Mouse (Mus musculus) kidney, embryonic 15.5 days (tissue): ENCODE results near the gene Anxa11. TPM values are rescaled to one million over a fixed set of nuclear protein-coding genes. Genes with fewer than 3 reads are reported as not detected.
A peak's percentile ranks its signal among the peaks of the same experiment; 100 is the strongest.
"Not testable (repeated sequence)": the region's sequence is repeated elsewhere in the genome, so short reads cannot be mapped to it uniquely, and the experiment has no call there.

Experiments used
- ATAC-seq: fragments of 200-750 bp; cut with Nextera tagmentation; replicated peaks from 2 replicates; pipeline ENCODE4 v1.8.0; 2017; ENCODE audit warnings: moderate TSS enrichment; ENCODE audit not compliant: low FRiP score
- H3K27ac ChIP-seq: fragments of 300-500 bp; sonication (generic); 2 replicates; pipeline ENCODE4 v1.5.1; 2015; ENCODE audit warnings: mild to moderate bottlenecking, inconsistent platforms
- H3K27me3 ChIP-seq: fragments of 300-500 bp; sonication (generic); 2 replicates; pipeline ENCODE4 v1.6.1; 2015; ENCODE audit warnings: inconsistent platforms
- H3K36me3 ChIP-seq: fragments of 300-500 bp; sonication (generic); 2 replicates; pipeline ENCODE4 v1.6.1; 2015; ENCODE audit warnings: inconsistent platforms
- H3K4me1 ChIP-seq: fragments of 300-500 bp; sonication (generic); 2 replicates; pipeline ENCODE4 v1.6.1; 2015; ENCODE audit warnings: inconsistent platforms
- H3K4me2 ChIP-seq: fragments of 300-500 bp; sonication (generic); 2 replicates; pipeline ENCODE4 v1.6.1; 2015; ENCODE audit warnings: moderate library complexity, mild to moderate bottlenecking, inconsistent platforms
- H3K4me3 ChIP-seq: fragments of 300-500 bp; sonication (generic); replicated peaks from 2 replicates; pipeline ENCODE4 v1.5.1; 2015; ENCODE audit warnings: mild to moderate bottlenecking, inconsistent platforms
- H3K9ac ChIP-seq: fragments of 300-500 bp; sonication (generic); 2 replicates; pipeline ENCODE4 v1.6.1; 2015; ENCODE audit warnings: mild to moderate bottlenecking, inconsistent platforms
- H3K9me3 ChIP-seq: fragments of 300-500 bp; sonication (generic); replicated peaks from 2 replicates; pipeline ENCODE4 v1.6.1; 2016; ENCODE audit warnings: inconsistent platforms
- WGBS: fragments of 180-500 bp; shearing (Covaris S2); methylation state at CpG from one replicate; pipeline ENCODE4 v1.1.7; 2015; ENCODE audit warnings: mixed read lengths; 5-methylcytosine and 5-hydroxymethylcytosine counted together
- polyA plus RNA-seq: library from polyadenylated mRNA; unstranded; fragments of >200 nt; fragmentation: Nextera tagmentation; extraction: Ambion mirVana; gene quantifications from 2 replicates; pipeline ENCODE4 v1.2.1, GENCODE M21; 2015

The Anxa11 gene
- polyA plus RNA-seq, 1 experiment from 2014 or later = 46.1 TPM

- H3K4me2 ChIP-seq = peak overlapping the region; percentile 98
- WGBS = 2% methylated on average over 12 of the region's 12 CpGs
- ATAC-seq = no peak
- H3K27ac ChIP-seq = peak overlapping the region; percentile 76; the same call in 1 of the 2 replicates
- no peaks in the 10 kb centered on the region for H3K36me3 ChIP-seq
- H3K4me1 ChIP-seq = peaks cover 35% of the 10 kb centered on the region
- no peaks in the 10 kb centered on the region for H3K27me3 ChIP-seq
- peak overlapping the region; percentile 87 for H3K4me3 ChIP-seq
- peak overlapping the region; percentile 75 for H3K9ac ChIP-seq
- H3K9me3 ChIP-seq = no peaks in the 10 kb centered on the region
Observed at GRCm38 (mm10) chr14:25842688-25843003, 690 bp downstream of the Anxa11 start.

- Histone ChIP-seq H3K27me3 (no peaks in the 10 kb centered on the region), H3K36me3 (no peaks in the 10 kb centered on the region), H3K27ac (no peak overlapping the region), H3K9me3 (no peaks in the 10 kb centered on the region), H3K4me3 (no peak overlapping the region), H3K9ac (no peak overlapping the region), H3K4me2 (no peak overlapping the region), H3K4me1 (peaks cover 44% of the 10 kb centered on the region)
- 86% methylated on average over 4 of the region's 4 CpGs for WGBS
- ATAC-seq = no peak
Observed at GRCm38 (mm10) chr14:25844372-25844771, 2.4 kb downstream of the Anxa11 start.

GRCm38 (mm10) chr14:25845832-25846383, 4.0 kb downstream of the Anxa11 start:
- no peaks in the 10 kb centered on the region for H3K36me3 ChIP-seq
- H3K4me2 ChIP-seq = no peak overlapping the region
- H3K4me3 ChIP-seq = no peak overlapping the region
- H3K27me3 ChIP-seq = no peaks in the 10 kb centered on the region
- H3K9me3 ChIP-seq = no peaks in the 10 kb centered on the region
- H3K9ac ChIP-seq = no peak overlapping the region
- no peak overlapping the region for H3K27ac ChIP-seq
- peaks cover 42% of the 10 kb centered on the region for H3K4me1 ChIP-seq
- no peak for ATAC-seq
- 75% methylated on average over 6 of the region's 6 CpGs for WGBS

- no peak overlapping the region for H3K9ac ChIP-seq
- H3K4me3 ChIP-seq = no peak overlapping the region
- H3K4me2 ChIP-seq = 0 out of 2 replicates have a peak overlapping the region, but pooled peaks have one; percentile 29
- no peaks in the 10 kb centered on the region for H3K36me3 ChIP-seq
- H3K27me3 ChIP-seq = no peaks in the 10 kb centered on the region
- peaks cover 44% of the 10 kb centered on the region for H3K4me1 ChIP-seq
- 79% methylated on average over 8 of the region's 8 CpGs for WGBS
- no peaks in the 10 kb centered on the region for H3K9me3 ChIP-seq
- no peak for ATAC-seq
- H3K27ac ChIP-seq = peak overlapping the region; percentile 75
Observed at GRCm38 (mm10) chr14:25846516-25846915, 4.6 kb downstream of the Anxa11 start.

GRCm38 (mm10) chr14:25847660-25848059, 5.7 kb downstream of the Anxa11 start:
- no peak overlapping the region for H3K4me3 ChIP-seq
- ATAC-seq = 0 out of 2 replicates have a peak, but pooled peaks have one; percentile 50
- H3K27me3 ChIP-seq = no peaks in the 10 kb centered on the region
- H3K4me1 ChIP-seq = peaks cover 43% of the 10 kb centered on the region
- H3K9me3 ChIP-seq = no peaks in the 10 kb centered on the region
- peak overlapping the region; percentile 78 for H3K27ac ChIP-seq
- H3K36me3 ChIP-seq = no peaks in the 10 kb centered on the region
- peak overlapping the region; percentile 29 for H3K4me2 ChIP-seq
- 9% methylated on average over 9 of the region's 9 CpGs for WGBS
- H3K9ac ChIP-seq = no peak overlapping the region

GRCm38 (mm10) chr14:25848237-25848636, 6.3 kb downstream of the Anxa11 start:
- Histone ChIP-seq H3K27me3 (no peaks in the 10 kb centered on the region), H3K4me3 (no peak overlapping the region), H3K4me2 (peak overlapping the region; percentile 29; the same call in 1 of the 2 replicates), H3K9me3 (no peaks in the 10 kb centered on the region), H3K9ac (no peak overlapping the region), H3K36me3 (no peaks in the 10 kb centered on the region), H3K27ac (peak overlapping the region; percentile 78), H3K4me1 (peaks cover 42% of the 10 kb centered on the region)
- WGBS = 44% methylated on average over 6 of the region's 6 CpGs
- ATAC-seq = peak; percentile 57; the same call in 1 of the 2 replicates

- not testable (repeated sequence) for ATAC-seq
Observed at GRCm38 (mm10) chr14:25848708-25849107, 6.8 kb downstream of the Anxa11 start.

GRCm38 (mm10) chr14:25850433-25850832, 8.5 kb downstream of the Anxa11 start:
- no peaks in the 10 kb centered on the region for H3K36me3 ChIP-seq

More at GRCm38 (mm10) chr14:25848708-25849107, 6.8 kb downstream of the Anxa11 start:
- not testable (repeated sequence) for H3K9ac ChIP-seq, H3K4me3 ChIP-seq, H3K27ac ChIP-seq, H3K36me3 ChIP-seq, H3K4me2 ChIP-seq, H3K27me3 ChIP-seq, H3K9me3 ChIP-seq
- H3K4me1 ChIP-seq = peaks cover 47% of the 10 kb centered on the region
- 88% methylated on average over 3 of the region's 4 CpGs for WGBS

GRCm38 (mm10) chr14:25851189-25851588, 9.2 kb downstream of the Anxa11 start:
- Histone ChIP-seq H3K9ac (no peak overlapping the region), H3K27me3 (no peaks in the 10 kb centered on the region), H3K4me1 (peaks cover 55% of the 10 kb centered on the region), H3K9me3 (no peaks in the 10 kb centered on the region), H3K36me3 (no peaks in the 10 kb centered on the region), H3K4me3 (no peak overlapping the region), H3K4me2 (no peak overlapping the region), H3K27ac (no peak overlapping the region)
- WGBS = 47% methylated on average over 6 of the region's 6 CpGs
- no peak for ATAC-seq

More at GRCm38 (mm10) chr14:25850433-25850832, 8.5 kb downstream of the Anxa11 start:
- Histone ChIP-seq H3K27ac (no peak overlapping the region), H3K4me2 (no peak overlapping the region), H3K27me3 (no peaks in the 10 kb centered on the region), H3K4me1 (peaks cover 55% of the 10 kb centered on the region), H3K9ac (no peak overlapping the region), H3K4me3 (no peak overlapping the region), H3K9me3 (no peaks in the 10 kb centered on the region)
- WGBS = 96% methylated on average over 2 of the region's 2 CpGs
- ATAC-seq = no peak

GRCm38 (mm10) chr14:25852121-25852561, 10.2 kb downstream of the Anxa11 start:
- Histone ChIP-seq H3K27me3 (no peaks in the 10 kb centered on the region), H3K4me2 (no peak overlapping the region), H3K36me3 (no peaks in the 10 kb centered on the region), H3K4me3 (no peak overlapping the region), H3K27ac (no peak overlapping the region), H3K9ac (no peak overlapping the region), H3K4me1 (peaks cover 53% of the 10 kb centered on the region), H3K9me3 (no peaks in the 10 kb centered on the region)
- no peak for ATAC-seq
- WGBS = 75% methylated on average over 11 of the region's 11 CpGs

- Histone ChIP-seq H3K4me3 (no peak overlapping the region), H3K27me3 (no peaks in the 10 kb centered on the region), H3K27ac (no peak overlapping the region), H3K9ac (no peak overlapping the region), H3K36me3 (no peaks in the 10 kb centered on the region), H3K9me3 (no peaks in the 10 kb centered on the region), H3K4me1 (peaks cover 49% of the 10 kb centered on the region), H3K4me2 (no peak overlapping the region)
- 61% methylated on average over 6 of the region's 6 CpGs for WGBS
- no peak for ATAC-seq
Observed at GRCm38 (mm10) chr14:25853295-25853694, 11.3 kb downstream of the Anxa11 start.

GRCm38 (mm10) chr14:25853717-25854452, 11.9 kb downstream of the Anxa11 start:
- no peaks in the 10 kb centered on the region for H3K36me3 ChIP-seq
- H3K4me3 ChIP-seq = no peak overlapping the region
- H3K27ac ChIP-seq = no peak overlapping the region
- ATAC-seq = no peak
- no peak overlapping the region for H3K9ac ChIP-seq
- H3K4me1 ChIP-seq = peaks cover 47% of the 10 kb centered on the region
- H3K9me3 ChIP-seq = no peaks in the 10 kb centered on the region
- WGBS = 84% methylated on average over 16 of the region's 16 CpGs
- no peak overlapping the region for H3K4me2 ChIP-seq
- no peaks in the 10 kb centered on the region for H3K27me3 ChIP-seq
